Mouse (Mus musculus) erythroblast, embryonic 14.5 days (primary cell): Measurements from ENCODE around the gene Dock4.

Experiments
- GATA1 ChIP-seq: IDR thresholded peaks from 2 replicates; pipeline ENCODE4 v1.6.1; 2012; ENCODE audit warnings: low read length, inconsistent platforms, mixed read lengths
- TAL1 ChIP-seq: IDR thresholded peaks from 3 replicates; pipeline ENCODE4 v1.6.1; 2012; ENCODE audit warnings: low read length, inconsistent platforms, mixed read lengths

DNA sequence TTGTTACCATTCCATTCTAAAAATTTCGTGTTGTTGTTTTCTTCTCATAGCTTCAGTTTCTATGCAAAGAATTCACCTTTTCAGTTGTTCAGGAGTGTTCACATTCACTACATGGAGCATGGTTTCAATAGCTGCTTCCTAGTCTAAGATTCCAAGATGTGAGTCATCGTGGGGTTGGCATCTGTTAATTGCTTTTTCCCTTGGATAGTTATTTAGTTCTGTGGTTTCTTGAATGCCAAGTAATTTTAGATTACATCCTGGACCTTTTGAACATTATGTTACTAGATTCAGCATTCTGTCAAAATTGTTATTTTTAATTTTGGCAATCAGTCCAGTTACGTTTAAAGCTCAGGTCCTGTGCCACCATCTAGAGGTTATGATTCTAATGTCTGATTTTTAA is 355.7 kb downstream of the Dock4 start:
- no peak for TF ChIP-seq TAL1
- TF ChIP-seq GATA1 = no peak
